Mouse (Mus musculus) limb, embryonic 15.5 days (tissue): ENCODE data around the gene Igf2bp1. TPM values are rescaled to one million over a fixed set of nuclear protein-coding genes. Genes with fewer than 3 reads are reported as not detected.

ENCODE experiments used
- ATAC-seq: fragments of 200-750 bp; cut with Nextera tagmentation; 2 replicates; pipeline ENCODE4 v1.8.0; 2017; ENCODE audit warnings: low read depth, moderate TSS enrichment; ENCODE audit not compliant: insufficient number of reproducible peaks, low FRiP score, low TSS enrichment
- H3K27ac ChIP-seq: fragments of 300-500 bp; sonication (generic); 2 replicates; pipeline ENCODE4 v1.5.1; 2015; ENCODE audit warnings: moderate library complexity, mild to moderate bottlenecking, inconsistent platforms
- H3K27me3 ChIP-seq: fragments of 300-500 bp; sonication (generic); 2 replicates; pipeline ENCODE4 v1.6.1; 2015; ENCODE audit warnings: inconsistent platforms
- H3K36me3 ChIP-seq: fragments of 300-500 bp; sonication (generic); 2 replicates; pipeline ENCODE4 v1.6.1; 2015; ENCODE audit warnings: inconsistent platforms
- H3K4me1 ChIP-seq: fragments of 300-500 bp; sonication (generic); 2 replicates; pipeline ENCODE4 v1.6.1; 2015; ENCODE audit warnings: inconsistent platforms
- H3K4me2 ChIP-seq: fragments of 300-500 bp; sonication (generic); 2 replicates; pipeline ENCODE4 v1.6.1; 2015; ENCODE audit warnings: mild to moderate bottlenecking, inconsistent platforms
- H3K4me3 ChIP-seq: fragments of 300-500 bp; sonication (generic); 2 replicates; pipeline ENCODE4 v1.5.1; 2015; ENCODE audit warnings: mild to moderate bottlenecking, inconsistent platforms
- H3K9ac ChIP-seq: fragments of 300-500 bp; sonication (generic); 2 replicates; pipeline ENCODE4 v1.6.1; 2015; ENCODE audit warnings: inconsistent platforms
- H3K9me3 ChIP-seq: fragments of 300-500 bp; sonication (generic); 2 replicates; pipeline ENCODE4 v1.6.1; 2016; ENCODE audit warnings: inconsistent platforms
- WGBS: fragments of 180-500 bp; shearing (Covaris S2); methylation state at CpG from one replicate; pipeline ENCODE4 v1.1.7; 2015; 5-methylcytosine and 5-hydroxymethylcytosine counted together
- polyA plus RNA-seq: library from polyadenylated mRNA; unstranded; fragments of >200 nt; fragmentation: Nextera tagmentation; extraction: Ambion mirVana; gene quantifications from 2 replicates; pipeline ENCODE4 v1.2.1, GENCODE M21; 2015

The Igf2bp1 gene
- polyA plus RNA-seq, 1 experiment from 2014 or later: 41.4 TPM

- WGBS: under 1% methylated on average over 33 of the region's 33 CpGs
- no peaks in the 10 kb centered on the region for H3K9me3 ChIP-seq
- peaks cover 41% of the 10 kb centered on the region for H3K4me1 ChIP-seq
Observed at GRCm38 (mm10) chr11:96006367-96006851, 669 bp upstream of the Igf2bp1 start.

GRCm38 (mm10) chr11:96004793-96005402 is 842 bp downstream of the Igf2bp1 start:
- H3K27ac ChIP-seq: peak overlapping the region; percentile 95
- peak overlapping the region; percentile 96 for H3K4me2 ChIP-seq
- H3K4me3 ChIP-seq: peak overlapping the region; percentile 76
- under 1% methylated on average over 43 of the region's 57 CpGs for WGBS
- H3K36me3 ChIP-seq: no peaks in the 10 kb centered on the region
- H3K27me3 ChIP-seq: peaks cover 7% of the 10 kb centered on the region; the same call in 1 of the 2 replicates
- peak overlapping the region; percentile 87 for H3K9ac ChIP-seq
- H3K9me3 ChIP-seq: no peaks in the 10 kb centered on the region
- peaks cover 41% of the 10 kb centered on the region for H3K4me1 ChIP-seq
- peak; percentile 54 for ATAC-seq

More at GRCm38 (mm10) chr11:96006367-96006851, 669 bp upstream of the Igf2bp1 start:
- H3K9ac ChIP-seq: peak overlapping the region; percentile 55
- H3K4me2 ChIP-seq: peak overlapping the region; percentile 96
- 0 out of 2 replicates have a peak, but pooled peaks have one; percentile 2 for ATAC-seq
- peaks cover 7% of the 10 kb centered on the region; the same call in 1 of the 2 replicates for H3K27me3 ChIP-seq
- H3K36me3 ChIP-seq: no peaks in the 10 kb centered on the region
- H3K4me3 ChIP-seq: peak overlapping the region; percentile 76
- H3K27ac ChIP-seq: peak overlapping the region; percentile 95

DNA sequence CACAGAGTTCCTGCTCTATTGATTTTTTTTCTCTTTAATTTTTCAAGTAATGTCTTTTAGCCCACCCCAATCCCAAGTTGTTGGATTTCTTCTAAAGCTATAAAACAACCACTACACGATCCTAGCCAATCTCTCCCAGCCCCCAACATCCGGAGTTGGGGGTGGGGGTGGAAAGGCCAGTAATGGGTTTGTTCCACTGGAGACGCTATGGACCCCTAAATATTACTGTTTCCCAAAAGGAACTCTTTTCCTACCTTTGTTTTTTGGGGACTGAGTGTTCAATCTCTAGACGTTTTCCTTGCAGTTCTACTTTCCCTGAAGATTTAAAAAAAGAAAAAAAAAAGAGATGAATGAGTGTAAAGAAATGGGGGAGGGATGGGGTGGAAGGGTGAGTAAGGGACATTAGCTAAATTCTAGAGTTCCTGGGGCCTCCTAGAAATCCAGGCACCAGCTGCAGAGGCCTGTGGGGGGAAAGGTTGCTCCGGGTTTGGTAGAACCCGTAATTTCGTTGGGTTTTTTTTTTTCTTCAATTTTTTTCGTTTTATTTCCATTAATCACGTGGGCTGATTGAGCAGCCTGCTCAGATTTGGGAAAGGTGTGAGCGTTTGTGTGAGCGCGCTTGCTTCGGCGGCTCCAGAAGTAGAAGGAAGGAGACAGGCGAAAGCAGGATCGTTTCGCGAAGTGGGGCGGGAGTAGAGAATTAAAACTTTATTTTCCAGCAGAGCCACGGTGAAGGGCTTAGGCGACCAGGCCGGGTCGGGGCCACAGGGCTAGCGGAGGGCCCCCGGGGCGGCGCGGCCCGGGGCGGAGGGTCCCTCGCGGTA is 1.6 kb downstream of the Igf2bp1 start:
- Histone ChIP-seq H3K36me3 (no peaks in the 10 kb centered on the region), H3K9me3 (no peaks in the 10 kb centered on the region), H3K4me1 (peaks cover 41% of the 10 kb centered on the region), H3K4me3 (peak overlapping the region; percentile 76), H3K4me2 (peak overlapping the region; percentile 96), H3K27me3 (peaks cover 7% of the 10 kb centered on the region; the same call in 1 of the 2 replicates), H3K27ac (peak overlapping the region; percentile 95), H3K9ac (peak overlapping the region; percentile 87)
- ATAC-seq: no peak
- WGBS: under 1% methylated on average over 31 of the region's 32 CpGs

GRCm38 (mm10) chr11:96003100-96003900 is 2.4 kb downstream of the Igf2bp1 start:
- H3K9ac ChIP-seq: 0 out of 2 replicates have a peak overlapping the region, but pooled peaks have one; percentile 14

GRCm38 (mm10) chr11:95994151-95994550 is 11.6 kb downstream of the Igf2bp1 start:
- H3K4me2 ChIP-seq: no peak overlapping the region
- ATAC-seq: no peak
- no peak overlapping the region for H3K4me3 ChIP-seq
- peaks cover 28% of the 10 kb centered on the region for H3K36me3 ChIP-seq
- H3K9ac ChIP-seq: no peak overlapping the region
- no peaks in the 10 kb centered on the region for H3K9me3 ChIP-seq
- H3K27ac ChIP-seq: no peak overlapping the region
- peaks cover 56% of the 10 kb centered on the region for H3K4me1 ChIP-seq
- H3K27me3 ChIP-seq: no peaks in the 10 kb centered on the region
- 90% methylated on average over 8 of the region's 8 CpGs for WGBS

More at GRCm38 (mm10) chr11:96003100-96003900, 2.4 kb downstream of the Igf2bp1 start:
- Histone ChIP-seq H3K4me3 (peak overlapping the region; percentile 76), H3K9me3 (no peaks in the 10 kb centered on the region), H3K36me3 (no peaks in the 10 kb centered on the region), H3K4me1 (peaks cover 44% of the 10 kb centered on the region), H3K27me3 (peaks cover 7% of the 10 kb centered on the region; the same call in 1 of the 2 replicates), H3K27ac (peak overlapping the region; percentile 95; the same call in 1 of the 2 replicates), H3K4me2 (peak overlapping the region; percentile 96)
- no peak for ATAC-seq
- 2% methylated on average over 12 of the region's 12 CpGs for WGBS

- ATAC-seq: peak; percentile 75; the same call in 1 of the 2 replicates
- Histone ChIP-seq H3K9ac (peak overlapping the region; percentile 51), H3K27me3 (no peaks in the 10 kb centered on the region), H3K27ac (peak overlapping the region; percentile 86), H3K4me1 (peaks cover 68% of the 10 kb centered on the region), H3K4me2 (peak overlapping the region; percentile 76), H3K9me3 (no peaks in the 10 kb centered on the region), H3K4me3 (peak overlapping the region; percentile 43), H3K36me3 (peaks cover 24% of the 10 kb centered on the region)
- 6% methylated on average over 36 of the region's 49 CpGs for WGBS
Observed at GRCm38 (mm10) chr11:95990886-95991708, 14.6 kb downstream of the Igf2bp1 start.

GRCm38 (mm10) chr11:95990431-95990830 is 15.3 kb downstream of the Igf2bp1 start:
- Histone ChIP-seq H3K27ac (peak overlapping the region; percentile 86), H3K4me3 (peak overlapping the region; percentile 43; the same call in 1 of the 2 replicates), H3K4me1 (peaks cover 68% of the 10 kb centered on the region), H3K36me3 (peaks cover 21% of the 10 kb centered on the region; the same call in 1 of the 2 replicates), H3K9me3 (no peaks in the 10 kb centered on the region), H3K4me2 (peak overlapping the region; percentile 76), H3K9ac (no peak overlapping the region), H3K27me3 (no peaks in the 10 kb centered on the region)
- no peak for ATAC-seq
- 41% methylated on average over 4 of the region's 4 CpGs for WGBS

DNA sequence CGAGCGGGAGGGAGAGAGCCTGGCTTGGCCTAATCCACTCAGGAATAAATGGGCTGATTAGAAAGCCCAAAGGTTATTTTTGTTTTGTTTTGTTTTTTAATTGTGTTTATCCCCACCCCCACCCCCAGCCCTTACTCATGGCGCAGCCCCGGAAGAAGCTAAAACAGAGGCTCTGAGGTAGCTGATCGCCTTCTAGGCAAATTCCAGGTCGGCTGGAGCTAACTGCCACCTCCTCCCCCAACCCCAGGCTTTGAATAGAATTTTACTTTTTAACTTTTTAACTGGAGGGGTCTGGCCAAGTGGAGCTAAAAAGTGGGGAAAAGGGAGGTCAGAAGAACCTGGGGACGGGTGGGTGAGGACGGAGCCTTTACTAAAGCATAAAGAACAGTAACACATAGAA is 15.9 kb downstream of the Igf2bp1 start:
- H3K9me3 ChIP-seq: no peaks in the 10 kb centered on the region
- H3K4me1 ChIP-seq: peaks cover 68% of the 10 kb centered on the region
- H3K36me3 ChIP-seq: peaks cover 15% of the 10 kb centered on the region; the same call in 1 of the 2 replicates
- H3K27me3 ChIP-seq: no peaks in the 10 kb centered on the region
- peak overlapping the region; percentile 43; the same call in 1 of the 2 replicates for H3K4me3 ChIP-seq
- H3K4me2 ChIP-seq: peak overlapping the region; percentile 76
- no peak overlapping the region for H3K9ac ChIP-seq
- no peak for ATAC-seq
- 31% methylated on average over 8 of the region's 8 CpGs for WGBS
- H3K27ac ChIP-seq: peak overlapping the region; percentile 86

GRCm38 (mm10) chr11:95988533-95988932 is 17.2 kb downstream of the Igf2bp1 start:
- ATAC-seq: no peak
- Histone ChIP-seq H3K4me1 (peaks cover 60% of the 10 kb centered on the region), H3K36me3 (0 out of 2 replicates have a peak, but pooled peaks cover 4% of the 10 kb centered on the region), H3K9me3 (no peaks in the 10 kb centered on the region), H3K27me3 (no peaks in the 10 kb centered on the region), H3K4me2 (0 out of 2 replicates have a peak overlapping the region, but pooled peaks have one; percentile 4), H3K9ac (no peak overlapping the region), H3K27ac (peak overlapping the region; percentile 66), H3K4me3 (no peak overlapping the region)
- WGBS: 28% methylated on average over 9 of the region's 9 CpGs

DNA sequence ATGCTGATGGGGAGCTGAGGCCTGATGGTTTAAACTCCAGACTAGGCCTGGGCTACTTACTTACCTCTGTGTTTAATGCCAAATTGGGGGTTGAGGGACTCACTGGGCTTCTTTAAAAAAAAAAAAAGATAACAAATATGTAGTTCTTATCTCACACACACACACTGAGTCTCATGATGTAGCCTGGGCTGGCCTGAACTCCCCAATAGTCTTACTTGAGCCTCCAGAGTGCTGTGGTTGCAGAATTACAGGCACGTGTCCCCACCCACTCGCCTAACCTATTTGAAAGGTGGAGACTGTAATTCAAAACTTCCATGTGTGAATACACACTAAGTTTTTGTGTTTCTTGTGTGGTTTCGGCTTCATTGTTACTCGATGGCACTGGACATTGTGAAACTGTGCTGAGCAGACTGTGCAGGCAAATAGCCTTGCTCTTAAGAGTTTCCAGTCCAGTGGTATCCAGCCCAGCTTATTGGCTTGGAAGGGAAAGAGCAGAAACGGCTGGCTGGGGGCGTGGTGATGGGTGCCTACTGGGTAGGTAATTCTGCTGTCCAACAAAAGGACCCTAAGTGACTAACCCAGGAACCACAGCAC is 17.8 kb downstream of the Igf2bp1 start:
- Histone ChIP-seq H3K9ac (no peak overlapping the region), H3K9me3 (no peaks in the 10 kb centered on the region), H3K4me1 (peaks cover 61% of the 10 kb centered on the region), H3K4me3 (no peak overlapping the region), H3K36me3 (0 out of 2 replicates have a peak, but pooled peaks cover 4% of the 10 kb centered on the region), H3K27ac (peak overlapping the region; percentile 66), H3K4me2 (no peak overlapping the region), H3K27me3 (no peaks in the 10 kb centered on the region)
- 58% methylated on average over 6 of the region's 6 CpGs for WGBS
- no peak for ATAC-seq
